Mouse (Mus musculus) midbrain, embryonic 15.5 days (tissue): Measurements from ENCODE around the gene Chrd. TPM values are rescaled to one million over a fixed set of nuclear protein-coding genes. Genes with fewer than 3 reads are reported as not detected.

ENCODE experiments used
- polyA plus RNA-seq: library from polyadenylated mRNA; unstranded; fragments of >200 nt; fragmentation: Nextera tagmentation; extraction: Ambion mirVana; gene quantifications from 2 replicates; pipeline ENCODE4 v1.2.1, GENCODE M21; 2015

Chrd gene
- polyA plus RNA-seq, 1 experiment from 2014 or later = 5.7 TPM

Other genes with a start within 250 kb of the Chrd start
- gene Eif2b5, start 234.3 kb upstream of the Chrd start, polyA plus RNA-seq = 96.2 and 100 TPM in 2 replicates
- gene Dvl3, start 216.1 kb upstream of the Chrd start, polyA plus RNA-seq = 42.0 and 43.8 TPM in 2 replicates
- gene Ap2m1, start 197.6 kb upstream of the Chrd start, polyA plus RNA-seq = 1,259 and 1,287 TPM in 2 replicates
- 85.8 and 86.2 TPM in 2 replicates for gene Abcf3, start 184.6 kb upstream of the Chrd start, polyA plus RNA-seq
- 20.4 and 24.0 TPM in 2 replicates for gene Vwa5b2, start 143.7 kb upstream of the Chrd start, polyA plus RNA-seq
- 8.5 and 10.4 TPM in 2 replicates for gene Eef1akmt4, start 121.5 kb upstream of the Chrd start, polyA plus RNA-seq
- 0.21 TPM in 1 of 2 replicates, not detected in the other for gene Gm49333, start 121.5 kb upstream of the Chrd start, polyA plus RNA-seq
- gene Alg3, start 121.4 kb upstream of the Chrd start, polyA plus RNA-seq = 40.8 and 42.9 TPM in 2 replicates
- 33.5 and 35.8 TPM in 2 replicates for gene Camk2n2, start 111.8 kb upstream of the Chrd start, polyA plus RNA-seq
- gene Ece2, start 103.3 kb upstream of the Chrd start, polyA plus RNA-seq = 17.1 and 19.9 TPM in 2 replicates
- gene Psmd2, start 81.5 kb upstream of the Chrd start, polyA plus RNA-seq = 355 and 359 TPM in 2 replicates
- gene Eif4g1, start 64.8 kb upstream of the Chrd start, polyA plus RNA-seq = 146 and 148 TPM in 2 replicates
- 58.1 and 58.5 TPM in 2 replicates for gene Fam131a, start 39.9 kb upstream of the Chrd start, polyA plus RNA-seq
- gene Polr2h, start 15.5 kb upstream of the Chrd start, polyA plus RNA-seq = 82.3 and 90.6 TPM in 2 replicates
- gene Clcn2, start 15.4 kb upstream of the Chrd start, polyA plus RNA-seq = 33.7 and 33.8 TPM in 2 replicates
- gene Thpo, start 1.4 kb downstream of the Chrd start, polyA plus RNA-seq = 1.3 and 1.7 TPM in 2 replicates